Mouse (Mus musculus) left cerebral cortex, postnatal 10 days (tissue): ENCODE data around the gene Mrps16. TPM values are rescaled to one million over a fixed set of nuclear protein-coding genes. Genes with fewer than 3 reads are reported as not detected.

Experiments used
- DNase-seq, 2 experiments: peaks; one replicate each; pipeline ENCODE4 v3.0.0; 2021 to 2022; ENCODE audit warnings: low spot score in 2 of 2, mixed read lengths in 1 of 2; ENCODE audit errors: extremely low spot score in 1 of 2
- intact Hi-C: fragments of 180-260 bp; cut with DNase I; formaldehyde crosslinking; loops from one replicate; pipeline ENCODE4 v1.15.1; 2025
- total RNA-seq, 2 experiments: library from RNA; stranded (reverse); gene quantifications; 2 replicates each; pipeline ENCODE4 v1.2.3; 2021

The Mrps16 gene
- 10 to 100 TPM; 39.2 to 39.4 TPM for total RNA-seq

- intact Hi-C loops: loop anchor here (10.0 kb wide), 1 partner anchor 271 kb away; the partner anchor contains the start of gene Synpo2l
- peak; percentile 89 to 98 for DNase-seq
Measured at GRCm38 (mm10) chr14:20393205-20393913, at the start of gene Mrps16. Mrps16 (minus strand) TSS chr14:20393634.

- intact Hi-C loops: no loop called here
- DNase-seq: no peak
Measured at GRCm38 (mm10) chr14:20442252-20442651, 48.8 kb upstream of the Mrps16 start.

- intact Hi-C loops: no loop called here
- no peak for DNase-seq
Measured at GRCm38 (mm10) chr14:20436976-20437375, 43.5 kb upstream of the Mrps16 start.

- intact Hi-C loops: no loop called here
- no peak for DNase-seq
Measured at GRCm38 (mm10) chr14:20432420-20432819, 39.0 kb upstream of the Mrps16 start.

GRCm38 (mm10) chr14:20431726-20432125 is 38.3 kb upstream of the Mrps16 start:
- intact Hi-C loops: no loop called here
- DNase-seq: no peak

GRCm38 (mm10) chr14:20429833-20430232 is 36.4 kb upstream of the Mrps16 start:
- intact Hi-C loops: no loop called here
- no peak for DNase-seq

- no peak for DNase-seq
- intact Hi-C loops: no loop called here
Measured at GRCm38 (mm10) chr14:20428593-20428992, 35.2 kb upstream of the Mrps16 start.

- no peak for DNase-seq
- intact Hi-C loops: no loop called here
Measured at GRCm38 (mm10) chr14:20423046-20423445, 29.6 kb upstream of the Mrps16 start.

GRCm38 (mm10) chr14:20422257-20422656 is 28.8 kb upstream of the Mrps16 start:
- peak in 1 of 2 experiments; percentile 33 for DNase-seq
- intact Hi-C loops: no loop called here

- intact Hi-C loops: loop anchor here (5.0 kb wide), 1 partner anchor 47 kb away; no protein-coding TSS in a partner anchor
- DNase-seq: peak in 1 of 2 experiments; percentile 38
Measured at GRCm38 (mm10) chr14:20400071-20400470, 6.6 kb upstream of the Mrps16 start.

GRCm38 (mm10) chr14:20398864-20399263 is 5.4 kb upstream of the Mrps16 start:
- intact Hi-C loops: loop anchor here (10.0 kb wide), 1 partner anchor 266 kb away; the partner anchor contains the start of gene Synpo2l
- peak in 1 of 2 experiments; percentile 44 for DNase-seq

- DNase-seq: no peak
- intact Hi-C loops: loop anchor here (10.0 kb wide), 1 partner anchor 268 kb away; the partner anchor contains the start of gene Synpo2l
Measured at GRCm38 (mm10) chr14:20397220-20397619, 3.8 kb upstream of the Mrps16 start.

GRCm38 (mm10) chr14:20392326-20392725 is 1.1 kb downstream of the Mrps16 start:
- no peak for DNase-seq
- intact Hi-C loops: loop anchor here (10.0 kb wide), 1 partner anchor 272 kb away; the partner anchor contains the start of gene Synpo2l

- no peak for DNase-seq
- intact Hi-C loops: loop anchor here (10.0 kb wide), 1 partner anchor 275 kb away; the partner anchor contains the start of gene Synpo2l
Measured at GRCm38 (mm10) chr14:20389446-20390079, 3.9 kb downstream of the Mrps16 start.

- intact Hi-C loops: no loop called here
Measured at GRCm38 (mm10) chr14:20388441-20389129, 4.8 kb downstream of the Mrps16 start, which contains the start of gene Dnajc9. Dnajc9 (minus strand) TSS chr14:20388910.

GRCm38 (mm10) chr14:20379753-20380430 is 13.5 kb downstream of the Mrps16 start:
- intact Hi-C loops: loop anchor here (5.0 to 10.0 kb wide), 2 partner anchors 55 to 268 kb away; no protein-coding TSS in a partner anchor
- no peak for DNase-seq

More at GRCm38 (mm10) chr14:20388441-20389129, 4.8 kb downstream of the Mrps16 start, which contains the start of gene Dnajc9:
- DNase-seq: peak; percentile 92 to 97

- intact Hi-C loops: loop anchor here (10.0 kb wide), 1 partner anchor 54 kb away; no protein-coding TSS in a partner anchor
- no peak for DNase-seq
Measured at GRCm38 (mm10) chr14:20379087-20379640, 14.3 kb downstream of the Mrps16 start.
